22 mouse cellular contexts compared by ENCODE assay signal in the genomic region with DNA sequence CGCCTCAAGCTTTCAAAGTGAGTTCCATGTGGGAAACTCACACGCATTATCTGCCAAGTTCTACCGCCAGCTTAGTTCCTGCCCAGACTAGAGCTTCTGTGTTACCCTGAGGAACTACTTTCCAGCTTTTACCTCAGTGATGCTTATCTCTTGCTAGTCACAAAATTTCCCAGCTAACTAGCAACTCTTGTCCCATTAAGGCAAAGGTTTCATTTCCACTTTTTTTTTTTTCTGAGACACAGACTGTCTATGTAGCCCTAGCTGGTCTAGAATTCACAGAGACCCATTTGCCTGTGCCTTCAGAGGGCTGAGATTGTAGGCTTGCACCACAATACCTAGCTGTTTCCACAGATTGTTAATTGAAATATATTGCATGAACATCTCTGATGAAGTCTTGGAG. TPM values are rescaled to one million over a fixed set of nuclear protein-coding genes. Genes with fewer than 3 reads are reported as not detected.
"Had no signal": no experiment of that assay in that cellular context is flagged by ENCODE, and none has a peak within 500 bp of the region (broad histone marks: within the 10 kb centered on the region; RNA-seq: fewer than 3 reads in every experiment).

No protein-coding gene starts in this region.

- ATAC-seq: liver, embryonic 12.5 days; midbrain, embryonic 15.5 days had no signal

- H3K4me3 ChIP-seq: layer of hippocampus, adult 2 months; limb, embryonic 10.5 days; limb, embryonic 13.5 days; liver, embryonic 12.5 days; liver, embryonic 15.5 days; lung, embryonic 15.5 days; midbrain, embryonic 12.5 days; midbrain, embryonic 15.5 days; neural tube, embryonic 12.5 days; neural tube, embryonic 15.5 days had no signal

- H3K36me3 ChIP-seq: limb, embryonic 10.5 days; limb, embryonic 13.5 days; liver, embryonic 12.5 days; liver, embryonic 15.5 days; lung, embryonic 15.5 days; midbrain, embryonic 12.5 days; midbrain, embryonic 15.5 days; neural tube, embryonic 12.5 days; neural tube, embryonic 15.5 days had no signal

- H3K4me1 ChIP-seq: limb, embryonic 10.5 days; limb, embryonic 13.5 days; liver, embryonic 15.5 days; lung, embryonic 15.5 days; midbrain, embryonic 12.5 days; midbrain, embryonic 15.5 days; neural tube, embryonic 12.5 days; neural tube, embryonic 15.5 days had no signal

- H3K27ac ChIP-seq: kidney, postnatal 0 days; layer of hippocampus, adult 2 months; limb, embryonic 10.5 days; limb, embryonic 13.5 days; liver, embryonic 12.5 days; liver, embryonic 15.5 days; lung, embryonic 15.5 days; midbrain, embryonic 12.5 days; midbrain, embryonic 15.5 days; neural tube, embryonic 12.5 days; neural tube, embryonic 15.5 days had no signal

- DNase-seq: layer of hippocampus, adult 9-11 months; liver; lung, adult 18-20 months; lung, postnatal 10 days; lung, postnatal 36 days; right cerebral cortex, adult 18-20 months; right cerebral cortex, postnatal 25 days; thymus, adult 18-20 months; thymus, postnatal 36 days had no signal

- H3K9me3 ChIP-seq: limb, embryonic 10.5 days; limb, embryonic 13.5 days; liver, embryonic 12.5 days; liver, embryonic 15.5 days; lung, embryonic 15.5 days; midbrain, embryonic 12.5 days; midbrain, embryonic 15.5 days; neural tube, embryonic 12.5 days; neural tube, embryonic 15.5 days had no signal

- H3K9ac ChIP-seq: limb, embryonic 13.5 days; liver, embryonic 12.5 days; liver, embryonic 15.5 days; lung, embryonic 15.5 days; midbrain, embryonic 12.5 days; midbrain, embryonic 15.5 days; neural tube, embryonic 12.5 days; neural tube, embryonic 15.5 days had no signal

- H3K27me3 ChIP-seq: limb, embryonic 13.5 days; liver, embryonic 12.5 days; liver, embryonic 15.5 days; lung, embryonic 15.5 days; midbrain, embryonic 12.5 days; midbrain, embryonic 15.5 days; neural tube, embryonic 12.5 days; neural tube, embryonic 15.5 days had no signal

- H3K4me2 ChIP-seq: limb, embryonic 13.5 days; liver, embryonic 12.5 days; liver, embryonic 15.5 days; lung, embryonic 15.5 days; midbrain, embryonic 12.5 days; midbrain, embryonic 15.5 days; neural tube, embryonic 12.5 days; neural tube, embryonic 15.5 days had no signal

RNA-seq across cellular contexts. Expression of a gene that starts 33.2 kb away (rescaled TPM):
- polyA plus RNA-seq: large intestine, adult 2 months; limb, embryonic 10.5 days; limb, embryonic 13.5 days; liver, embryonic 12.5 days; liver, embryonic 15.5 days; lung, embryonic 15.5 days; spleen, adult 2 months had no signal
